Mouse (Mus musculus) testis, adult 2 months (tissue): Measurements from ENCODE around the gene Senp1. TPM values are rescaled to one million over a fixed set of nuclear protein-coding genes. Genes with fewer than 3 reads are reported as not detected.

Experiments
- H3K27ac ChIP-seq: fragments of 200-500 bp; 2 replicates; pipeline ENCODE4 v1.5.1; 2012; ENCODE audit warnings: low read depth, low read length; ENCODE audit not compliant: control insufficient read depth, insufficient read depth
- H3K27me3 ChIP-seq: fragments of 200-500 bp; 2 replicates; pipeline ENCODE4 v1.6.1; 2012; ENCODE audit warnings: mild to moderate bottlenecking, low read length, moderate library complexity; ENCODE audit not compliant: control insufficient read depth, insufficient read depth
- H3K36me3 ChIP-seq: fragments of 200-500 bp; 2 replicates; pipeline ENCODE4 v1.6.1; 2012; ENCODE audit warnings: mild to moderate bottlenecking, low read length; ENCODE audit not compliant: control insufficient read depth, insufficient read depth
- H3K4me1 ChIP-seq: fragments of 200-500 bp; 2 replicates; pipeline ENCODE4 v1.6.1; 2012; ENCODE audit warnings: low read length; ENCODE audit not compliant: control insufficient read depth, insufficient read depth
- H3K4me3 ChIP-seq: fragments of 200-500 bp; 2 replicates; pipeline ENCODE4 v1.5.1; 2012; ENCODE audit warnings: low read depth, mild to moderate bottlenecking, low read length, moderate library complexity, mixed read lengths; ENCODE audit not compliant: control insufficient read depth
- CTCF ChIP-seq: fragments of 200-500 bp; IDR thresholded peaks from 2 replicates; pipeline ENCODE4 v1.5.1; 2012; ENCODE audit warnings: low read depth, mild to moderate bottlenecking, inconsistent platforms, low read length, moderate library complexity; ENCODE audit not compliant: control insufficient read depth, insufficient read depth, insufficient replicate concordance
- POLR2A ChIP-seq: fragments of 200-500 bp; IDR thresholded peaks from 2 replicates; pipeline ENCODE4 v1.6.1; 2012; ENCODE audit warnings: low read depth, mild to moderate bottlenecking, inconsistent platforms, low read length, moderate library complexity; ENCODE audit not compliant: control insufficient read depth
- polyA plus RNA-seq: library from polyadenylated mRNA; depleted of rRNA; stranded (reverse); fragments of >200 nt; gene quantifications from 2 replicates; pipeline ENCODE4 v1.2.3, GENCODE M21; 2012

Senp1 gene
- polyA plus RNA-seq, 1 experiment = 27.3 TPM

- H3K27me3 ChIP-seq = no peaks in the 10 kb centered on the region
- no peak overlapping the region for H3K27ac ChIP-seq
- H3K4me1 ChIP-seq = no peaks in the 10 kb centered on the region
- peaks cover 2% of the 10 kb centered on the region for H3K36me3 ChIP-seq
- H3K4me3 ChIP-seq = no peak overlapping the region
- TF ChIP-seq CTCF (no peak), POLR2A (no peak)
Measured at GRCm38 (mm10) chr15:98051685-98052084, 41.9 kb downstream of the Senp1 start.

- TF ChIP-seq POLR2A = no peak
- TF ChIP-seq CTCF = no peak
- no peak overlapping the region for H3K4me3 ChIP-seq
- H3K27me3 ChIP-seq = no peaks in the 10 kb centered on the region
- no peak overlapping the region for H3K27ac ChIP-seq
- H3K36me3 ChIP-seq = peaks cover 1% of the 10 kb centered on the region
- H3K4me1 ChIP-seq = no peaks in the 10 kb centered on the region
Measured at GRCm38 (mm10) chr15:98048918-98049700, 44.4 kb downstream of the Senp1 start.

- Histone ChIP-seq H3K4me3 (no peak overlapping the region), H3K4me1 (no peaks in the 10 kb centered on the region), H3K36me3 (peaks cover 1% of the 10 kb centered on the region), H3K27ac (no peak overlapping the region), H3K27me3 (no peaks in the 10 kb centered on the region)
- TF ChIP-seq CTCF (no peak), POLR2A (no peak)
Measured at GRCm38 (mm10) chr15:98044387-98044786, 49.2 kb downstream of the Senp1 start.

- no peak overlapping the region for H3K27ac ChIP-seq
- TF ChIP-seq CTCF (no peak), POLR2A (no peak)
- no peak overlapping the region for H3K4me3 ChIP-seq
- H3K27me3 ChIP-seq = no peaks in the 10 kb centered on the region
- no peaks in the 10 kb centered on the region for H3K4me1 ChIP-seq
- H3K36me3 ChIP-seq = peaks cover 1% of the 10 kb centered on the region
Measured at GRCm38 (mm10) chr15:98043967-98044366, 49.6 kb downstream of the Senp1 start.

- Histone ChIP-seq H3K4me3 (no peak overlapping the region), H3K36me3 (peaks cover 1% of the 10 kb centered on the region), H3K27ac (no peak overlapping the region), H3K4me1 (no peaks in the 10 kb centered on the region), H3K27me3 (no peaks in the 10 kb centered on the region)
- TF ChIP-seq CTCF (no peak), POLR2A (no peak)
Measured at GRCm38 (mm10) chr15:98042508-98042907, 51.0 kb downstream of the Senp1 start.

GRCm38 (mm10) chr15:98039682-98040081 is 53.9 kb downstream of the Senp1 start:
- H3K27ac ChIP-seq = no peak overlapping the region
- peaks cover 1% of the 10 kb centered on the region for H3K36me3 ChIP-seq
- TF ChIP-seq POLR2A = no peak
- no peak; the same call in 1 of the 2 replicates for TF ChIP-seq CTCF
- H3K4me3 ChIP-seq = no peak overlapping the region
- H3K4me1 ChIP-seq = no peaks in the 10 kb centered on the region
- H3K27me3 ChIP-seq = no peaks in the 10 kb centered on the region

- Histone ChIP-seq H3K4me1 (no peaks in the 10 kb centered on the region), H3K27ac (no peak overlapping the region), H3K36me3 (no peaks in the 10 kb centered on the region), H3K4me3 (no peak overlapping the region), H3K27me3 (no peaks in the 10 kb centered on the region)
- TF ChIP-seq POLR2A (no peak), CTCF (no peak)
Measured at GRCm38 (mm10) chr15:98036578-98036977, 57.0 kb downstream of the Senp1 start.
